Mouse (Mus musculus) c-Kit-positive CD71-positive TER-119-negative erythroid progenitor cells, embryonic 14.5 days (primary cell): Measurements from ENCODE around the gene Nup62.
A peak's percentile ranks its signal among the peaks of the same experiment; 100 is the strongest.

Experiments
- DNase-seq: peaks from one replicate; pipeline ENCODE4 v3.0.0-alpha.2; 2013; ENCODE audit warnings: low read depth

Gene Nup62

DNA sequence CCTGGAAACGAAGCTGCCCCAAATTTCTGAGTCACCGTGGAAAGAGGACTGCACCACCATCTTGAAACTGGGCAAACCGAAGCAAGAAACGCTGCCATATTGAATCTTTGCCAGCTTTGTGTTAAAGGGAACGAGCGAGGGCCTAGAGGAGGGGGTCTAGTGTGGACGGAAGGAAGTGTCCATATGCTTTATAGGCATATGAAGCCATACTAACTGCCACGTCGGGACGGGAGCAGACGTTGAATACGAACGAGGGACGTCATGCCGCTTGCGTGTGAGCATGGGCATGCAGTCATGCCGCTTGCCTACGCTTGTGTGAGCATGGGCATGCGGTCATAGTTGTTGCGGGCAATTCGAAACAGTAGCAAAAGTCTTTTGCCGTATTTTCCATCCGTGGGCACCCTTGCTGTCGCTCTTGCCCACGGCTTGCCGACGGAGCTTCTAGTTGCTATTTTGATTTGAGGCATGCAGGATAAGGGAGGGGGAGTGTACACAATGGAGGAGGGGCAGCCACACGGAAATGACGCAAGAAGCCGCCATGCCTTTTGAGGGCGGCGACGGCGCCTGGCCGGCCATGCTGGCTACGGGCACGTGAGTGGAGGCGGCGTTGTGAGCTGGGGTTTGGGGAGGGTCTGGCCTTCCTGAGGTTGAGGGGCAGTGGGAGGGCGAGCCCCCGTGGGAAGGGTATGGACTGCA lies 33.7 kb downstream of the Nup62 start:
- DNase-seq, result peak; percentile 85

DNA sequence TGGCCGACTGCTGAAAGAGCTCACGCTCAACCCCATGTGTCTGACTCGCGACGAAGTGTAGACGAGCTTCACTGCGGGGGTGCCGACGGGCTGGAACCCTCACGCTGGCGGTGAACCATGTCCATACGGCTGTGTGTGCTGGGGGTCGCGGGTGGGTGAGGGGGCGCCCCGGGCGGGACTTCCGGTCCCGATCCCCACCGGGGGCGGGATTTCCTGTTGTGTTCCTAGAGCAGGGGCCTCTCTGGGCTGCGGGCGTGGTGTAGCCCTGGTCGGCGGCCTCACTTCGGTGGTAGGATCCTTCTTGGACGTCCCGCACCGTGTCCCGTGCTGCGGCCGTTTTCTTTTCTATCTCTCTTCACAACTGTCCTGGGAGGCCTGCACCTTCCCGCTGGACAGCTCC lies 34.3 kb downstream of the Nup62 start:
- DNase-seq, result peak; percentile 64

DNA sequence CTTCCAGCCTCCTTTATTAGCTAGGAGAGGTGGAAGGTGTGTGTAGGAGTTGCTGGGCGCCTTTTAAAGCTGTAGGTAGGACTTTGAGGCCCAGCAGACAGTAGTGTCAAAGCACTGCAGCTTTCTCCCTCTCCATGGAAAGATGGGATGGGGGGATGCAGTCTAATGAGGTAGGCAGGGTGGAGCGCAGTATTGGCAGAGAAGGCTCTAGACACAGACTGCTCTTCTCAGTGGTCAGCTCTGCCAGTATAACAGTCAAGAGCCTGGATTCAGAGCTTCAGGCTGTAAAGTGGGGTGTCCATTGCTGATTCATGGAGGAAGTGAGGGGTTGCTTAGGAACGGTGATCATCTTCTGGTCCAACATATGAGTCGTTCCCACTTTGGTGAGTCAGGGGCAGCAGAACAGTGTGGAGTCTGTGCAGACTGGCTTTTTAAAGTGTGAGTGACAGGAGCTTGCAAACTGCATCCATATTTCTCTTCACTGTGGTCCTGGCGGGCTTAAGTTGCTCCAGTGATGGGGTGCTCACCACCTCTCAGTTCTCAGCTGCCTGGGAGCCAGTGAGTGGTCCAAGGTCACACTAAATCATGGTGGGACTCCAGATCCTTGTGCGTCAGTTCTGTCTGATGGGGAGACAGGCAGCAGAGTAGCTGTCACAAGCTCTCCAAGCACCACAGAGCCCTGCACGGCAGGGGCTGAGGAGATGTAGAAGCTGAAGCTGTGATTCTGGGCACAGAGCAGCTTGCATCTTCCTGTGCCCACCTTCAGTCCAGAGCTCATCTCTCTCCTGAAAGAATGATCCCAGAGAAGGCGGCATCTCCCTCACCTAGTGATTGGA lies 35.1 kb downstream of the Nup62 start:
- no peak for DNase-seq

DNA sequence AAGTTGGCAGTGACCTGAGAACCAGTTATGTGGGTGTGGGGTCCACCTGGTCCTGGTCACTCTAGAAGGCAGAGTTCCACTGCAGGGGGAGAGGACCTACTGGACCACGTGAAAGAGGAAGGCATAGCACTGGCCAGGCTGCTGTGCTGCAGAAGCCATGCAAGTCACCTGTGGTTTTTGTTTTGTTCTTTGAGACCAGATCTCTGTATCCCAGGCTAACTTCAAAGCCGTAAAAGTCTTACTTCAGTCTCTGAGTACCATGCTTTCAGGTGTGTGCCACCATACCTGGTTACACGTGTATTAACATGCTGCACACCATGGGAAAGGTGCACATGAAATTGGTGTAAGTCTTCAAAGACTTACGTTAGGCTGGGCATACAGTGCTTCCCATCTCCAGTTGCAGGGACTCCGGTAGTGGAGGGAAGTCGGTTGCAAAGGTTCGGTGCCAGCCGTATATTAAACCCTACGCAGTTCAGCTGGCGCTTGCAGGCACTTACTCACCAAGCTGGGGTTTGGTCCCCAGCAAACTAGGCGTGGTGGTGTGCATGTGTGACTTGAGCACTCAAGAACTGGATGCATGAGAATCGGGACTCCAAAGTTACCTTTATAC lies 35.8 kb downstream of the Nup62 start:
- DNase-seq, result no peak

GRCm38 (mm10) chr7:44852259-44853027 lies 36.6 kb downstream of the Nup62 start:
- DNase-seq, result no peak

DNA sequence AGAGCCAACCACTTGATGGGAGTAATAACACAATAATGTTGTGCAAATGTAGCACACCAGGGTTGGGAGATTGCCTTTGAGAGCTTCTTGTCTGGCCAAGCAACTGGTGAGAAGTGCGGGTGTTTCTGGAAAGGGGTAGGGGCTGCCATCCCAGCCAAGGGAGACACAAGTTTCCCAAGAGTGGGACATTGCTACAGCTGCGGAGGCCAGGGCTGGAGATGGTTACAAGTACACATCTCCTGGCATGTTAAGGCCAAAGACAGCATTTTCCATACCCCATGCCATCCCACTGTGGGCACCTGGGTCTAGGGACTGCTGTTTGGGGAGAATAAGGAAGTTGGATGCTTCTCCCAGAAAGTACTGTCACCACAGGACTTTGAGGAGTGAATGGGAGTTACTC lies 37.2 kb downstream of the Nup62 start:
- no peak for DNase-seq

GRCm38 (mm10) chr7:44853596-44854355 lies 37.9 kb downstream of the Nup62 start:
- no peak for DNase-seq

GRCm38 (mm10) chr7:44854356-44855031 lies 38.6 kb downstream of the Nup62 start:
- DNase-seq, result peak; percentile 76

- DNase-seq, result no peak
Measured at GRCm38 (mm10) chr7:44855036-44855435, 39.1 kb downstream of the Nup62 start.

GRCm38 (mm10) chr7:44856265-44856916 lies 40.5 kb downstream of the Nup62 start:
- no peak for DNase-seq

- DNase-seq, result peak; percentile 81
Measured at GRCm38 (mm10) chr7:44857042-44857552, 41.2 kb downstream of the Nup62 start, which contains the start of gene Pnkp. Gene Pnkp (plus strand): TSS chr7:44857139.

- peak; percentile 74 for DNase-seq
Measured at GRCm38 (mm10) chr7:44857905-44858304, 42.0 kb downstream of the Nup62 start.

DNA sequence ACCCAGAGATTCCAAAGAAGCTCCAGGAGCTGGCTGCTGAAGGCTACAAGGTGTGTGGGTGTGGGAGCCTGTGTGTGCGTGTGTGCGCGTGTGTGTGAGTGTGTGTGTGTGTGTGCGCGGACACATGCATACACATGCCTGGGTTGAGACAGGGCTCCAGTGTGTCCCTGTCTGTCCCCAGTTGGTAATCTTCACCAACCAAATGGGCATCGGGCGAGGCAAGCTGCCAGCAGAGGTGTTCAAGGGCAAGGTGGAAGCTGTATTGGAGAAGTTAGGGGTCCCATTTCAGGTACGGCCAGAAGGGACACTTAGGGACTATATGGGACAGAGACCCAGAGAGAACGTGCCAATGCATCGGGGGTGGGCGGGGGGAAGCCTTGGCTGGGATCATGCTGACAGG lies 44.0 kb downstream of the Nup62 start:
- DNase-seq, result no peak

DNA sequence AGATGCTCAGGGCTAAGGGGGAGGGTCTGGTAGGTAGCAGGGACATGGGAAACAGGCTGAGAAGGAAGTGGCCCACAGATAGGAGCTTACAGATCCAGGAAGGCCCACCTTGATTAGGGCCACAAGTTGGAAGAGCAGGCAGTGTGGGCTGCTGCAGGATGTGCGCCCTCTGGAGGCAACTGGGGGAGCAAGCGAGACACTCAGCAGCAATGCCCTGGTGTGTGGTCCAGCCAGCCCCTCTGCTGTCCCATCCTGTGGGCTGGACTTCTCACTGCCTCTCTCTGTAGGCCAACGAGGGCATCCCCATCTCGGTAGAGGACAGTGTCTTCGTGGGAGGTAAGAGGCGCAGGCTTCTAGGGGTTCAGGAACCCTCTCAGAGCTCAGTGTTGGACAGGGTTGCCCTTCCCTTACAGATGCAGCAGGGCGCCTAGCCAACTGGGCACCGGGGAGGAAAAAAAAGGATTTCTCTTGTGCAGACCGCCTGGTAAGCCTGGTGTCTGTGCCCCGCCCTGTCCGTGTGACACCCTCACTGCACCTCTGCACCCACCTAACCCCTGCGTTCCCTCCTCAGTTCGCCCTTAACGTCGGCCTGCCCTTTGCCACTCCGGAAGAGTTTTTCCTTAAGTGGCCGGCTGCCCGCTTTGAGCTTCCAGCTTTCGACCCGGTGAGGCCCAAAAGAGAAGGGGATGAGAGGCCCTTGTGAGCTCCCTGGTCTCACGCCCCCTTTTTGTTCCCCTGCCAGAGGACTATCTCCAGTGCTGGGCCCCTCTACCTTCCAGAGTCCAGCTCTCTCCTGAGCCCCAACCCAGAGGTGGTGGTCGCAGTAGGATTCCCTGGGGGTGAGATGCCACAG lies 44.9 kb downstream of the Nup62 start:
- DNase-seq, result no peak

DNA sequence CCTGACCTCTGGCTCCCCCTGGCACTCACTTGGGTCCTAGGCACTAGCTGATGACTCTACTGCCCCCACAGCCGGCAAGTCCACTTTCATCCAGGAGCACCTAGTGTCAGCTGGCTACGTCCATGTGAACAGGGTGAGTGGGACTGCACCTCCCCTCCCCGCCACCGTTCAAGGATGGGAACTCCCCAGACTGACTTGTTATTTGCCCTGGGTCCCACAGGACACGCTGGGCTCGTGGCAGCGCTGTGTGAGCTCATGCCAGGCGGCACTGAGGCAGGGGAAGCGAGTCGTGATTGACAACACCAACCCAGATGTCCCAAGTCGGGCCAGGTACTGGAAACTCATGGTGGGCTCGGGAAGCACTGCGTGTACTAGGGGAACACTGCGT lies 45.5 kb downstream of the Nup62 start:
- DNase-seq, result no peak

- no peak for DNase-seq
Measured at GRCm38 (mm10) chr7:44862434-44862833, 46.5 kb downstream of the Nup62 start.

DNA sequence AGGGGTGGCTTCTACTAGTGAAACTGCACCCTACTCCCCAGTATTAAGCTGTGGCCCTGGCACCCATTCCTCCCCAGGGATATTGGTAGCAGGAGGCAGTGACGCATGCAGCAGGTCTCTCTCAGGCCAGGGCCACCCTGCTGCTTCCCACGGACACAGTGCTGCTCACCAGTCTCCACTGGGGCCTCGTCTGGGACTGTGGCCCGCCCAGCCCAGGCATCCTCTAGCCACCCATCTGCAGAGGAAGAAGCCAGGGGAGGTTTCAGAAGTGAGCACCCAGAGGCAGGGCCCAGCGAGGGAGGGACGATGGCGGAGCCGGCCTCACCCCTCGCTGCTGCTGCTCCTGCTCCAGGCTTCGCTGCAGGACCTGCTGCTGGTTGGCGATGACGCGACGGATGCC lies 47.3 kb downstream of the Nup62 start:
- no peak for DNase-seq

- no peak for DNase-seq
Measured at GRCm38 (mm10) chr7:44863982-44864494, 48.1 kb downstream of the Nup62 start.
